Mouse (Mus musculus) left cerebral cortex, postnatal 10 days (tissue): ENCODE data around the gene Lhfp. TPM values are rescaled to one million over a fixed set of nuclear protein-coding genes. Genes with fewer than 3 reads are reported as not detected.
"Not testable (repeated sequence)": the region's sequence is repeated elsewhere in the genome, so short reads cannot be mapped to it uniquely, and the experiment has no call there.

ENCODE experiments used
- DNase-seq, 2 experiments: peaks; one replicate each; pipeline ENCODE4 v3.0.0; 2021 to 2022; ENCODE audit warnings: low spot score in 2 of 2, mixed read lengths in 1 of 2; ENCODE audit errors: extremely low spot score in 1 of 2
- intact Hi-C: fragments of 180-260 bp; cut with DNase I; formaldehyde crosslinking; loops from one replicate; pipeline ENCODE4 v1.15.1; 2025
- total RNA-seq, 2 experiments: library from RNA; stranded (reverse); gene quantifications; 2 replicates each; pipeline ENCODE4 v1.2.3; 2021

Gene Lhfp
- total RNA-seq, 2 experiments from 2014 or later: 39.1 to 43.8 TPM

DNA sequence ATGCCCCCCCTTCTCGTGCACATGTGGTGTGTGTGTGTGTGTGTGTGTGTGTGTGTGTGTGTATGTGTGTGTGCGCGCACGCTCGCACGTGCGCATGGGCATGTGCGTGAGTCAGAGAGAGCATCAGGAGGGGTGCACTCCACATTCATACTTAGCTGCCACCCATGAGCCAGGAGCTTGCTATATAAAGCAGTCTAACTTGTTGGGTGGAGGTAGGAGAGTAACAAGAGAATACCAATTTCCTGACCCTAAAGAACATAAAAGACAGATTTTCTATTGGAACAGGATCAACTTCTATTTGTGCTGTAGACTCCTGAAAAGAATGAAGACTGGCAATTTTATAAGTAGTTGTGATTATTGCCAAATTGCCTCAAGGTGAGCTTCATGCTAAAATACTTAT lies 39.4 kb downstream of the Lhfp start:
- intact Hi-C loops: no loop called here

DNA sequence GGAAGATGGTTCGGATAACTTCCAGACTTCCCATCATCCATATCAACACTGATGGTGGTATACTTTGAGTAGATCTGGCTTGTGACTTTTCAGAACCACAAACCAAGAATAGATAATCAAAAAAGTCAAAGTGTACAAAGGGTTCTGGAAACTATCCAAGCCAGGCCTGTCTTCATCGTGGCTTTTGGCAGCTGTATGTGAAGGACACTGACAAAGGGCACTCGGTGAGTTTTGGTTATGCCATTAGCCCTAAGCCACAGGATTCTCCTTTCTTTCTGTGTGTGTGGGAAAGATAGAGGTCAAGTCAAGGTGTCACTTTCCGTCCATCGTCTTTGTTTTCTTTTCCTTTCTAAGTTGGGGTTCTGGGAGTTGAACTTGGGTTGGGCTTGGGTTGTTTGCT lies 42.4 kb downstream of the Lhfp start:
- intact Hi-C loops: no loop called here

More for the DNA sequence above, 39.4 kb downstream of the Lhfp start:
- DNase-seq: no peak

DNA sequence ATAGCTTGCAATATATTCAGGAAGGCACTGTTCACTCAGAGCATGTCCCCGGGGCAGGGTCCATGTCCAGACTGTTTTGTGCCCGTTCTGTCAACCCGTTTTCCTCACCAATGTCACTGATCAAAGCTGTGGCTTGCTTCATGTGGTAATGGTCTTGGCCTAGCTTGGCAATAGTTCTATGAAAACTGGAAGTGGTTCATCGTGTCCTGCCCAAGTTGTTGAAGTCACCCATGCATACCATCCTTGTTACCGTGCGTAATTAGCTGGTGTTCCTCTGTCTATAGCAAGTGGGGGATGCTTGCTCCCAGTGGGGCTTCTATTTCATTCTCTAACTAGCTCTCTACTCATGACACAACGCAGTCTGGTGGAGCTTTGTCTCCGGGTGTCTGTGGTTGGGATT lies 43.5 kb downstream of the Lhfp start:
- intact Hi-C loops: no loop called here
- no peak for DNase-seq

More for the DNA sequence above, 42.4 kb downstream of the Lhfp start:
- DNase-seq: no peak

DNA sequence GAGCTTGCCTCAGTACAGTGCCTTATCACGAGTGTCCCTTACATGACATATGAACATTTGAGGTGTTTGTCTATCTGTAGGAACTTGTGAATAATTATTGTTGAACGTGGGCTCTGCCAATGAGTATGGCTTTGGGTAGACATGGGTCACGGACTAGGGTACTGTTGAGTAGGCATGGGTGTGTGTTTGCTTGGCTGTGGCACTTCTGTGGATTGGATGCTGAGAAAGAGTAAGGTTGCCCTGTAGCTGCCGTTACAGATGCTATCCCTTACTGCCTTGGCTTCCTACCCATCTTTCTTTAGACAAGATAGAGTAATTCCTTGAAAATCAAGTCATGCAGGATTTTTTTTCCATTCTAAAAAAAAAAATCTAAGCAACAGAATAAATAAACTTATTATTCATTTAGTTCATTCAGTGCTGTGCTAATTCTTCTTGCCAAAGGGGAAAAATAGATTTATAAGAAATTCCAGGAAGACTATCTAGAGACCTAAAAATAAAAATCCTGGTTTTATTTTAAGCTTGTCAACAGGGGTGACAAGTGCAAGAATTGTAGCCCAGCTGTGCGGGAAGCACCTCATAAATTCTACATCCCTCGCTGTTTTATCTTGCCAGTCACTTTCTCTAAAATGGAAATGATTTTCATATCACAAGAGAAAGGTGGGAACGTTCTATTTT lies 45.3 kb downstream of the Lhfp start:
- no peak for DNase-seq
- intact Hi-C loops: no loop called here

DNA sequence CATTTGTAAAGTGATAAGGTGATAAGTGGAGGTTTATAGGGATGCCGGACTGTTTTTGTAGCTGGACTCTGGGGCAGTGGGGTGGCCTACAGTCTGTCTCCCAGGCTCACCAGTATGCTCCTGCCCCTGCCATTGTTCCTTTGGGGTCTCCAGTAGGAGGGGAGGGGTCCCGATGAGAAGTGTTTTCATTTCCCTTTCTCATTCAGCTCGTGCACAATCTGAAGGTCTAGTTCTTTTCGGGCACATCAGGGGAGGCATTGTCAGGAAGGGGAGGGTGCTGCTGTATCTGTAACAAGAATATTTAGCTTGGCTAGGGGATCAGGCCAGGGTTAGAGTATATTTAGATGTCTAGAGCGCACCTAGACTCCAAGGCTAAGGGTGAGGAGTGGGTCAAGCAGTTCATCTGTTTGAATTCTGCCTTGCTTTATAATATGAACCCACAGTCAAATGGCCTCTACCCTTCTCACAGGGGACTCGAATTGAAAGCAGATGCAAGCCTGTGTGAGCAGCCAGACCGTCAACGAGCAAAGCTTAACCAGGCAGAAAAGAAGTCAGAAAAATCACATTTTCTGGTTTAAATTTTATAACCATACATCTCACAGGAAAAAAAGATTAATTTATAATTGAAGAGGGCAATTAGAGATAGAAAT lies 46.0 kb downstream of the Lhfp start:
- no peak for DNase-seq
- intact Hi-C loops: no loop called here

DNA sequence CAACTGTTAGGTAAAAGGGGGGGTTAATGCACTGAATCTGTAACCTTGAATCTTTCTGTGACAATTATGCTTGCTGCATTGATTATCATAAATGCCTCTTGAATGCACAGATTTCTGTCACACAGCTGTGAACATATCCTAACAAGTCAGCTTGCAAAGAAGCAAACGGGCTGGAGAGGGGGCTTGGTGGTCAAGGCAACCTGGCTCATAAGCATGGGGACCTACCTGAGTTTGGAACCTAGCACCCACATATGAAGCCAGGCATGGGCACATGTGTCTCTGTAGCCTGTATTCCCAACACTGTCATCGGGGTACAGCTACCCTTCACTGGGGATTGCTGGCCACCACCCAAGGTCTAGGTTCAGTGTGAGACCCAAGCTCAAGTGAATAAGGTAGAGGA lies 48.6 kb downstream of the Lhfp start:
- intact Hi-C loops: no loop called here
- no peak for DNase-seq

DNA sequence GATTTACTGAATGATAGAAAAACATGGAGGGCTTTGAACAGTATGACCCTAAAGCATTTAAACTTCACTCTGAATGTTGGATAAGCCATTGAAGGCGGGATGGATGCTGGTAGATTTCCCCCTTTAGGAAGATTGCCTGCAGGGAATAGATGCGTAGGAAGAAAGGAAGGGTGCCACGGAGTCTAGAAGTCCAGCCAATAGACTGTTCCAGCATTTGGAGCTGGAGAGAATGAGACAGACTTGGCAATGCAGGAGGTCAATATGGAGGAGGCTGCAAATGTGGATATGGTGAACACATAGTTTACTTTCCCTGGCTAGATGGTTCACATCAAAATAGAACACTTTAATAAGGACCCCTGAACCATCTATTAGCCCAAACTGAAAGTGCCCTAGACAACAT lies 58.9 kb downstream of the Lhfp start:
- DNase-seq: no peak
- intact Hi-C loops: no loop called here

DNA sequence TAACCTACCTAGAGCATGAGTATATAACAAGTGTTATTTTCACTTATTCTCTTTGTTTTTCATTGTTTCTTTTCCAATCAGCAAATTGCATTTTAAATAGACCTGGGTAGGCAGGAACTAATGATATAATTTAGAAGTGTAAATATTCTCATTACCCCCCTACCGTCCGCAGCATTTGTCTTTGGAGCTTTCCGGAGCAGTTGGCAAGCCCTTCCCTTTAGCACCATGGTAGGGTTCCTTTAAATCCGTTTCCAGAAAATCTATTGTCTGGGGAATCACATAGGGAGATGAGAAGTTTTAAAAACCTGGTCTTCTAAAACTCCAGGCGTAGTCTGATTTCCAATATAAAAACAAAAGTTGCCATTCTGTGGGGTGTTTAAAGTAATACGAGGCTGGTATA lies 59.5 kb downstream of the Lhfp start:
- intact Hi-C loops: no loop called here
- DNase-seq: no peak

DNA sequence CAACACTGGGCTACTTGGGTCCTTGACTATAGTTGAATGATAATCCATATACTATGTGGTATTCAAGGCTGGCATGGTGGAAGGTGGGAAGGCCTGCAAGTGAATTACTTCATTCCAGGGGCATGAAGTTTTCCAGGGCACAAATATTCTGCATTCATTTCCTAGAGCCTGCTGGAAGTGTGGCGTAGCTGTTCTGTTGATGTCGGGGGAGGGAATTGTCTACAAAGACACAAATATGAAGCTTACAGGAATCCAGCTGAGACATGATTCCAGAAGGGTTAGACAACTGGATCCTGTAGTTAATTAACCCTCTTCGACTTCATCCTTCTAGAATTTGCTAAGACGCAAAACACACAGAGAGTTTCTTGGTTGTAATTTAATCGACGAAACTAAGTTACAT lies 60.4 kb downstream of the Lhfp start:
- intact Hi-C loops: no loop called here
- no peak for DNase-seq

DNA sequence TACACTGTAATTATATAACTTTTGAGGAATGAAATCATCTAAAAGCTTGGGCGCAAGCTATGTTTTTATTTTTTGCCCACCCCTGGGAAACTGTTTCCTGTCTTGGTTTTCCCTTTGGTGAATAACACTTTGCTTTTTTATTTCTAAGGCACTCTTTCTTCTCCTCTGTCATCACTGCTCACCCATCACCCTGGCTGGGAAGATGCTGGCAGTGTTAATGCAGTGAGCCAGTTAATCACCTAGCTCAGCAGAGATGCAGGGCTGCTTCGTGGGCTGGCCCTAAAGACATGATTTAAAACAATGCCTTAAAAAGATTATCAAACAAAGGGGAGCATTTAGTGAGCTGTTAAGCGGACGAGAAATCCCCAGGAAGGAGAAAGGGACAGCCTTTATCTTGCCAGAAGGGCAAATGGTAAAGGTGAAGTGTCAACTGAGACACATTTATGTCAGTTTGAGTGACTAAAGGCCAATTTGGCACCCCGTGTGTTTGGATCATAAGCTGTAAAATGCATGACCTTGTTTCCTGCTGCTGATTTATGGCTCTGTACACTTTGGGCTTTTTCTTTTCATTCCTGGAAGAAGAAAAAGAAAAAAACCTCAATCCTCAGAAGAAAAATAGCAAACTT lies 60.9 kb downstream of the Lhfp start:
- no peak for DNase-seq
- intact Hi-C loops: no loop called here

DNA sequence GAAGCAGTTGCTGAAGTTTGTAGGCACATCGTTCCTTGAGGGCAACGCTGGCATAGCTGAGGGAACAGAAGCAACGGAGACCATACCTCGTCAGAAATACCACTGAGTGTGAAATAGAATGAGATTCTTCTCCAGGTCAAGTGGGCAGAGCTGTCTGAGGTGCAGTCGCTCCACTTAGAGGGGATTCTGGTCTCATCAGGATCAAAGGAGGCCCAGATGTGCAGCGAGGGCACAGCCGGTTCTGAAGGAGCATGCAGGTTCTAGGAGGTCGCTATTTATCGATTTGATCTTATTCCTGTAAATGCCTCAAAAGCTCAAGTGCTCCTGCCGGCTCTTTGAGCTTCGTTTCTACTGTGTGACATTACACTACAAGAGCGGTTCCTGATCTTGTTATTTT lies 61.4 kb downstream of the Lhfp start:
- DNase-seq: no peak

DNA sequence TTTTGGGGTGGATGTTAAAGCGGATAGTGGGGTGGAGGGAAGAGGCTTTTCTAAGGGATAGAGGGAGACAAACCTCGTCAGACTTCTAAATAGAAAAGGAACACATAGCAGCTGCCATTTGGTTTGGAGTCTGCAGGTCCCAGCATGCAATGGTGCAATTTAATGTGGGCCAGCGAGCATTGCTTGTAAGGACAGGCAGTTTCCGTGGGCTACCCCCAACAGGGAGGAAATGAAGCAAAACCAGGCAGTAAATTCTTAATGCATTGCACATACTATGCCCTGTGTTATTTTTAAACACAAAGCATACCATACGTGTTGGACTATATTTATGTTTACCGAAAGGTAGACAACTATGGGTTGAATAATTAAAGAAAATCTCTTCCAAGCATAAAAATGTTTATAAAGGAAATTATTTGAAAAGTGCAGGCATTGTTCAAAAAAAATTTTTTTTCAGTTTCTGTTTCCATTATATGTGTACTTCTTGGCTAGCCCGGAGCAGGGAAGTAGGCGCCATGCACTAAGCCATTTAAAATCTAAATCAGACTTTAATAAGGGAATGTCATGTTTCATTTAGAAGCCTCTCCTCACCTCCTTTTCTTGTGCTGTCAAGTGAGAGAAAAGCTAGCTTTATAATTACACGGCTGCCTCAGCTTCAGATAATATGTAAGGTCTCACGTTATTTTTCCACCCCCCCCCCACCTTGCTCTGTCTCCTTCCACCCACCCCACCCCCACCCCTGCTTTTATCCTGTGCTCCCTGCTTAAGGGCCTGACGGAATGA lies 67.5 kb downstream of the Lhfp start:
- DNase-seq: no peak

More for the DNA sequence above, 61.4 kb downstream of the Lhfp start:
- intact Hi-C loops: no loop called here

DNA sequence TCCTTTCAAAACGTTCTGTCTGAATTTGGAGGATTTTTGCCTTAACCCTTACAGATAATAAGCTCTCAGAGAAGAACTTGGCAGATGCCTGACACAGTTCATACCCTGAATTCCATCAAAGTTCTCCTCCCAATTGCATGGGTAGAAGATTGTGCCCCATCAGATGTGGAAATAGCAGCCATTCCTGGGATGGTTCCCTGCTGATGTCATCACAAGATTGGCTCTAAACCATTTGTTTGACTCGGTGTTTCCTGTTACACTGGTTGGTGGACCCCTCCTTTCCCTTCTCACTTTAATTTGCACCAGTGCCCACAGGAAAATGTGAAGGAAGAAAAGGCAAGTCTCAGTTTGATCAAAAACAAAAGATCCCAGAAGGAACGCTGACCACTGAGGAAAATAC lies 68.6 kb downstream of the Lhfp start:
- intact Hi-C loops: no loop called here
- DNase-seq: no peak

More for the DNA sequence above, 67.5 kb downstream of the Lhfp start:
- intact Hi-C loops: no loop called here

DNA sequence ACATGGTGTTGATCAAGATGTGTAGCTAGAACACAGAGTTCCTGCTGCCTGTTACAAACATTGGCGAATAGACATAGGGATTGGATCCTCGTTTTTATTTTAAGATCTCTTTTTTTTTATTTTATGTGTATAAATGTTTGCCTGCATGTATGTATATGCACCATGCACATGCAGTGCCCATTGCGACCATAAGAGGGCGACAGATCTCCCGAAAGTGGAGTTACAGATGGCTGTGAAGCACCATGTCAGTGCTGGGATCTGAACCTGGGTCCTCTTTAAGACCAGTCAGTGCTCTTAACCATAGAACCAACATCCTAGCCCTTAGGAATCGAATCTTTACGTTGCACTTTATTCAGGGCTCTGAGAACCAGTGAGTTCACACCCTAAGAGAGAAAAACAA lies 70.7 kb downstream of the Lhfp start:
- intact Hi-C loops: no loop called here
- no peak for DNase-seq

DNA sequence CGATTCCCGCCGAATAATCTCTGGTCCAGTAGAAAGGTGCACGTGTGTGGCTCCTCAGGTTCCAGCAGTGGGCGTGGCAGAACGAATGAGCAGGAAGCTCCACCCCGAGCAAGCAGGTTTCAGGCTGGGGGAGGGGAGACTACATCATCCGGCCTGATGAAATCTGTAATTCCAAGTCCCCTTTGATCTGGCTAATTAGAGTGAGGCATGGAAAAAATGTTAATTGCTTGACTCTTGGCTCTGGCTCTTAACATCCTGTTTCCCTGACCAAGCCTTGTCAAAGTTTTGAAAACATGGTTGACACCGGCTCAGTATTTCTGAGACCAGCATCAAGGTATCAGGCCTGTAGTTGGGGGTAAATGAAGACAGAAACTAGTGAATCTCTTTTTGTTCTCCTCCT lies 77.4 kb downstream of the Lhfp start:
- intact Hi-C loops, DNase-seq: not testable (repeated sequence)

DNA sequence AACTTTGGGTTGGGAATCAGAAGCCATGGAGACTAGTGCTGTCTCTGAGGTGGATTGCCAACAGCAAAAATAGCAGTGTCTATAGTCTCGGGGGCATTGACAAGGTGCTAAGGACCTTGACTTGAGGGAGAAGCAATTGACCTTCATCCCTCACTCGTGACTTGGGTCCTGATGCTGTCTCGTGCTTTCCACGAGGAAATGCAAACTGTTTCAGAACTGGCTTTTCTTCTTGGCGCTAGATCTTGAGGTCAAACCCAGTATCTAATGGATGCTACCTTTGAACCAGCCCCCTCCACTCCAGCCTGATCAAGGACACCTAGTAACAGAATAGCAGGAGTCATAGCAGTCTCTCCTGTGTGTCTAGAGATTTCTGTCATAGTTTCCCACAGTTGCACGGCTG lies 78.7 kb downstream of the Lhfp start:
- intact Hi-C loops: no loop called here
- no peak for DNase-seq

DNA sequence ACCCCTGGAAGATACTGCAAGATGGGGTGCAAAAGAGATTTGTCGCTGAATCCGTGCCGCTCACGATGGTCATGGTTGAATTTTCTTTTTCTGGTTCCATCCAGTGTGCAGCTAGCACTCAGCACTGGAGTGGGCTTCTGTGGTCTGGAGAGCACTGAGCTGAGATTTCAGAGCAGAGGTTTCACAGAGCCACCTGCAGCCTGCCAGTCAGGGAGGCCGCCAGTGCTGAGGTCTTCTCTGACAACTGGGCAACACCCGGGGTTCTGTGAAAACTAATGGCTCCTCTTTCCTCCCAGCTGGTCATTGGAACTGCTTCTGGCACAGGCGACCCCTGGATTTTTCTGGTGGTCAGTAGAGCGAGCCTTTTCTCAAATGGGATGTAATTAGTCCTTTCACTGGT lies 84.2 kb downstream of the Lhfp start:
- intact Hi-C loops: no loop called here
- DNase-seq: no peak

DNA sequence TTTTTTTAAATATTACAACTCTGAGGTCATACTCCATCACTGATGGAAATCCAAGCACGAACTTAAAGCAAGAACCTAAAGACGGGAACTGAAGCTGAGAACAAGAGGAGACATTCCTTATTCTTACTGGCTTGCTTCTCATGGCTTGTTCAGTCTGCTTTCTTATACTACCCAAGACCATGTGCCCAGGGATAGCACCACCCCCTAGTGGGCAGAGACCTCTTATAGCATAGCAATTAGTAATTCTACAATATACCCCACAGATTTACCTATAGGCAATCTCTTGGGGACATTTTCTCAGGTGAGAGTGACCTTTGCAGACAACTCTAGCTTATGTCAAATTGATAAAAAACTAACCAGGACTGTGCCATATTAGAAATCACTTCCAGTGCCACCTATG lies 97.5 kb downstream of the Lhfp start:
- no peak for DNase-seq
- intact Hi-C loops: no loop called here

DNA sequence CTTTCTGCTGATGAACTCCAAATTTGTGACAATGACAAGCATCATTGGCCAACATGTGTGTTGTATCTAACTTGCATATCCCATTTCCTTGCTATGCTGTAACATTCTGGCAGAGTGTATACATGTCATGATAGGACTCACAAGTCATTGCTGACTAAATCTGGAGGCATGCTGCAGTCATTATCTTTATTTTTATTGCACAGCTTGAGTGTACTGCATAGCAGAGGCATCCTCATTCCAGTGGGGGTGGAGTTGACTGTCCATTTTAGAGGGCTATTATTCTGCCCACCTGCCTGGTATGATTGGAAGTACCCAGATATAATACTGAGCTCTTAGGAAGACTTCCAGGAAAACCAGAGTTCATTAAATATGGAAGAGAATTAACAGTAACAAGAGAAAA lies 97.9 kb downstream of the Lhfp start:
- no peak for DNase-seq
- intact Hi-C loops: no loop called here

DNA sequence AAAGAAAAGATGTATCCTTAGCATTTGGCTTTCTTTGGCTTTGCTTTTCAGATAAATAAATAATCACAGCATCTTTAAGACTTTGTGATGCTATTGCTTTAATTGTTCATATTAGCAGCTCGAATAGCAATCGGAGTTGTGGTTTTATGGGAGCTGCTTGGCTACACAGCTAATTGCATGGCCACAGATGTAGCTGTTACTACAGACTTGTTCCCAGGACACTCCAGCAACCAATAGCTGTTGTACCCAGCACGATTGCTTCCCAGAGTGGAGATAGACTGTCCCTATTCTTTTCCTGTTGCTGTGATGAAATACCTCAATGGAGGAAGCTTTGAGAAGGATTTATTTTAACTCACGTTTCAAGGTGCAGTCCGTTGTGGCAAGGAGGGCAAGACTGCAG lies 98.3 kb downstream of the Lhfp start:
- intact Hi-C loops: no loop called here
- no peak for DNase-seq
